Mouse (Mus musculus) retina, postnatal 7 days (tissue): ENCODE measurements at regions not wholly inside any gene's neighbourhood (a gene's known extent, or its start where the extent isn't known, plus 50 kb on each side); places are given as distances from the start of the nearest gene placed in this dataset.

Experiments used
- DNase-seq: peaks from one replicate; pipeline ENCODE4 v3.0.0-alpha.2; 2012; ENCODE audit warnings: low read depth, low spot score

- no peak for DNase-seq
These were observed 426.9 kb downstream of the Insc start for GRCm38 (mm10) chr7:115170439-115170838.

- no peak for DNase-seq
These were observed 449.0 kb downstream of the Insc start for GRCm38 (mm10) chr7:115192482-115192881.

GRCm38 (mm10) chr7:115192992-115193761 lies 449.7 kb downstream of the Insc start:
- peak; percentile 62 for DNase-seq

GRCm38 (mm10) chr7:115204916-115205315 lies 461.4 kb downstream of the Insc start:
- no peak for DNase-seq

DNA sequence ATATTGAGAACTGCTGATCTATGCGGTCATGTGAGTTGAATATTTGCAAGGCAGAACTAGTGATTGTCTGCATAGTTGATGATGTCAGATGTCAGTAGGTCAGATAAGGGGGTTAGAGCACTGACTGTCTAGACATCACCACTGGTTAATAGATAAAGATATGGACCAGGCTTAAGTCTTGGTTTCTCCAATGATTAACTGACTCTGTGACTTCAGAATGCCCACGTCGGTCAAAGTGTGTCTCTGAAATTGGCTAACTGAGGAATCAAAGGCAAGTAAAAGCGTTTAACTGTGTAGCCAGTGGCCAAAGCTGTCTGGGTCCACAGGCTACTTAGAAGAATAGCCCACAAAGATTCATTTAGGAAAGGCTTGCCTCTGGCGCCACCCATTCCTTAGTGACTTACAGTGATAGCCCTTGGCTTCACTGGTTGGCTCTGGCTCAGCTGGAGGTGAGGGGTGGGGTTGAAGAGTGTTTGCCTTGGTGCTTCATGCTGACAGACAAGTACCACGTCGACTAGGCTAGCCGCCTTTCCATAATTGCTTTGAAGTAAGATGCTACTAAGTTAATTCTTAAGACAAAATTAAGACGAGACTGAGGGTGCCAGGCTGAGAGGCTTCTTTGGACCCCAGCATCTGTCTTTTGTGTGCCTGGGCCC lies 463.1 kb downstream of the Insc start:
- no peak for DNase-seq

DNA sequence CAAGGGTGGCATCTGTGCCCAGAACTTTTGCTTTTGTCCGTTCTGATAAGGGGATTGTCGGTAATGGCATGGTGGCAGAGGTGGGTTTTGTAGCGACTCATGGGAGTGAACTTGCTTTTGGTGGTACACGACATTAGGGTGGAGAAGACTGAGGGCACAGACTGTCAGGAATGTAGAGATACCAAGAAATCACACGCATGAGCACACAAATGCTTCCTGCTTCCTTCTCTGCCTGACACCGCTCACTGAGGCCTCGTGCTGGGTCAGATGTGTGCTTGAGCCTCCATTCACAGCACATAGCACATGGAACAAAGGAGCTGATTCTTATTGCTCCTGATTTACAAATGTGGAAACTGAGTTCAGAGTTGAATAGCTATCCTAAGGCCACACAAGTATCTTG lies 465.3 kb downstream of the Insc start:
- no peak for DNase-seq

GRCm38 (mm10) chr7:115210012-115210411 lies 466.5 kb downstream of the Insc start:
- no peak for DNase-seq

GRCm38 (mm10) chr7:115216838-115217237 lies 473.3 kb downstream of the Insc start:
- DNase-seq = peak; percentile 85

DNA sequence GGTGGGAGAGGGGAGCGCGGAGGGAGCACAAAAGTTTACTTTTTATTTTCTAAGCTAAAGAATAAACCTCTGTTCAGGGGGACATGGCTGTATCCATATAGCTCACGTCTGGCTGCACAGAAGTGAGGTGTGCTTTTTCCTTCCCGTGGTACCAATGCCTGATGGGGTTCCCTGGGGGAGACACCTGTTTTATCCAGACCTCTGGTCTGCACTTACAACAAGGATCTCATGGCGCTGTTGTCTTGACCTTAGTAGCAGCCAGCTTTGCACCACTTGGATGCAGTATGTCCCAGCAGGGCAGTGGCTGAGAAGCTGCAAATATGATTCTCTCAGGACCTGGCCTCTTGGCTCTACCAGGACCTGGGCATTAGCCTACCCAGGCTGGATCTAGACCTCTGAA lies 473.8 kb downstream of the Insc start:
- DNase-seq = no peak

DNA sequence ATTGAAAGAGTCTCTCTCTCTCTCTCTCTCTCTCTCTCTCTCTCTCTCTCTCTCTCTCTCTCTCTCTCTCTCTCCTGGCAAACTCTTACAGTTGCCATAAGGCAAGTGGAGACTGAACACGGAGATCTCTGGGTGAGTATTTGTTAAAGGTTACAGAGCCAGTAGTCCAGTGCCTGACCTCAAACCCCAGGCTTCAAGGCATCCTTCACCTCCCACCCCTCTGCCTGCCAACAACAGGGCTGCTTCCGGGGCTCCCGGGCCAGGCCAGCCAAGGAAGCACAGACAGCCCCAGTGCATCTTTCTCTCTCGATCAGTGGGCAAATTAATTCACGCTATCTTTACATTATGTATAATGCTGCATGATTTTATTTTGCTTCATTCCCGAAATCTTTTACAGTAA lies 474.2 kb downstream of the Insc start:
- no peak for DNase-seq

DNA sequence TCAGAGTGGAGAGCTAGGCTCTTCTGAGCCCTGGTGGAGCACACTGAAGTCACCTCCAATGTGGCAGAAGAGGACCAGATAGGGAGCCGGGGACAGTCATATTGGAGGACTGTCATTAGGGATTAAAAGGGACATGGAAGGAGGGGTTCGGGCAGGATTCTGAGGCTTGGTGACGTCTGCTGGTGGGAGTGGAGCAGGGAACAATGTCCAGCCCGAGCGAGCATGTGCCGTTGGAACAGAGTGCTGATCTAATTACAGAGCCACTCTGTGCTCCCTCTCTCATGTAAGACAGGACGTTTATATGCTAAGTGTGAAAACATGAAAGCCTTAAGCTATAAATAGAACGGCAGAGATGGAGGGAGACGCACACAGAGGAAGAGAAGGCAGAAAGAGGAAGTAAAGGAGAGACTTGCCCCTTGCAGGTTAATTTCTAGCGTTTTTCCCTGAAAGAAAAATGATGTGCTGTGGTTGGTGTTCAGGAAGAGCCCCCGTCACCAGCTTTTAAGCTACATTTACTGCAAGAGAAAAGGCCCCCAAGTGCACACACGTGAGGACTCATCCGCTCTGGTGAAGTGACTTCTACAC lies 475.2 kb downstream of the Insc start:
- no peak for DNase-seq

DNA sequence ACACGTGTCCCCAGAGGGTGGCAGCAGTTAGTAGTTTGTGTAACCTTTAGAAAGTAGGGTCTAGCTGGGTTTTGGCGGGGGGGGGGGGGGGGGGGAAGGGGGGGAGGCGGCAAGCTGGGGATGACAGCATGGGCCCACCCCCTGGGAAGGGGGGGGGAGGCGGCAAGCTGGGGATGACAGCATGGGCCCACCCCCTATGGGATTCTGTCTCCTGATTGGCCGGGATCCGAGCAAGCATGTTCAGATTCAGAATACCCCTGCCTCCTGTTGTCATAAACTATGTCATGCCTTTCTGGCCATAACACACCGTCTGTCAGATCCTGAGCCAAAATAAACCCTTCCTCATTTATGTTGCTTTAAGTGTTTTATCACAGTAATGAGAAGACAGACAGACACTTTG lies 479.1 kb downstream of the Insc start:
- no peak for DNase-seq

DNA sequence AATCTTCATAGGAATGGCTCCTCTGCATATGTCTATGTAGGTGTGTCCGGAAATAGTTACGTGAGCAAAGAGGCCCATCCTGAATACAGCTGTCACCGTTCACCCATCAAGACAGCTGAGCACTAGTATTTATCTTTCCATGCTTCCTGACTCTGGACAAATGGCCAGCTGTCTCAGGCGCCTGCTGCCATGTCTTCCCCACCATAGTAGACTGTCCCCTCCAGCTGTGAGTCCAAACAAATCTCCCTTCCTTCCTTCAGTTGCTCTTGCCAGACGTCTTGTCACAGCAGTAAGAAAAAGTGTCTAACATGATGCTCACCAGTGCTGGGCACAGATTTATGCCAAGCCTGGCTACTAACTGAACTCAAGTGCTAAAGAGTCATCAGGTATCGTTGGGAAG lies 487.0 kb downstream of the Insc start:
- DNase-seq = no peak

DNA sequence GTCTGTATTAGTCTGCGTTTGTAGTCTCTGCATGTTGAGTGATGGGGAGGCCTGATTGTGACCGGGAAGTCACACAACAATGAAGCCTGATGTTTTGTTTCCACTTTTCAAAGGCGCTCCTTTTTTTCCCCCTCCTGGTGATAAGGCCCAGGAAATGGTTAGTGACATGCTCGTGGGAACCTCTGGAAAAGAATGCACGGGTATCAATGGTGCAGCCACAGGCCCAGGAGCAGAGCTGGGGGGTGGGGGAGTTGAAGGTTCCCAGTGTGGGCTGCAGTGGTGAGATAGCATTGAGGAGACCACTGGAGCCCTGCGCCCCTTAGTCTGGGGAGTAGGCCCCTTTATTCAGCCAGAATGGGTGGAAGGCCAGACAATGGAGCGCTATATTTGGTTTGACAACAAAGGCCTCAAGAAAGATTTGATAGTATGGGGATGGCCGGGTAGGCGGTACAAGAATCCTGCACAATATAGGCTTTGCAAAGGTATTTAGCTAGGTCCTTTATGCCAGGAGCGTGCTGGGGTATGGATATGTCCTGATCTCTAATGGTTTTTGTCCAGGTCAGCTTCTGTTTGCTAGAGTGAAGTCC lies 490.4 kb downstream of the Insc start:
- DNase-seq = no peak

GRCm38 (mm10) chr7:115237131-115237530 lies 493.6 kb downstream of the Insc start:
- no peak for DNase-seq

GRCm38 (mm10) chr7:115251591-115252369 lies 508.3 kb downstream of the Insc start:
- no peak for DNase-seq

DNA sequence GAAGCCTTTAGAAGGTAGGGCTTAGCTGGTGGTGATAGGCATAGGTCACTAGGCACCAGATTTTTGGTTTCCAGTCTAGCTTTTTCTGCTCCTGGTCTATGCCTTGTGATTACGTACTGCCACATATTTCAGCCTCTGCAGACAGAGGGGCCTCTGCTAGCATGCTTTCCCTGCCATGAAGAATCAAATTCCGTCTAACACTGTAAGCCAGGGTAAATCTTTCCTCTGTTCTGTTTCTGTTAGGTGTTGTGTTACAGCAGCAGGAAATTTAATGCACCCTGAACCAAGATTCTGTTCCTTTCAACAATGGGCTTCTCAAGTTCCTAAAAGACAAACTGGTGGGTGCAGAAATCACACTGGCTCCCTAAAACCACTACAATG lies 508.9 kb downstream of the Insc start:
- DNase-seq = no peak

GRCm38 (mm10) chr7:115258626-115259025 lies 515.1 kb downstream of the Insc start:
- DNase-seq = no peak

GRCm38 (mm10) chr7:115263082-115263481 lies 519.6 kb downstream of the Insc start:
- DNase-seq = no peak

DNA sequence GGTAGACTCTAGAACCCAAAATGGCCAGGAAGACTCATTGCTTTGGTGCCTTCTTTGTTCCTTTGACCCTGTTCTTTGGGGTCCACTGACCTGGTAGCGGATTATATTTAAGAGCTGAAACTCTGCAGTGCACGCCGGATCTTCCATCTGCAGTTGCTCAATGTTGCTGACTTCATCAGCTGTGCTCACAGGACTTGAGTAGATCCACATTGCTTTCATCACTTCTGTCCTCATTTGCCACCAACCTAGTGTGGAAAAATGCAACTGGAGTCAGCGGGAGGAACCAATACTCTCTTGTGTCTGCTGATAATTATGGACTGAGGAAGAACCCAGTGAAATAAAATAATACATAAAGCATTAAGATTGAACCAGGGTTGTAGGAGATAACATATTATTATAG lies 522.6 kb downstream of the Insc start:
- DNase-seq = no peak

- no peak for DNase-seq
These were observed 527.3 kb downstream of the Insc start for GRCm38 (mm10) chr7:115270803-115271202.

DNA sequence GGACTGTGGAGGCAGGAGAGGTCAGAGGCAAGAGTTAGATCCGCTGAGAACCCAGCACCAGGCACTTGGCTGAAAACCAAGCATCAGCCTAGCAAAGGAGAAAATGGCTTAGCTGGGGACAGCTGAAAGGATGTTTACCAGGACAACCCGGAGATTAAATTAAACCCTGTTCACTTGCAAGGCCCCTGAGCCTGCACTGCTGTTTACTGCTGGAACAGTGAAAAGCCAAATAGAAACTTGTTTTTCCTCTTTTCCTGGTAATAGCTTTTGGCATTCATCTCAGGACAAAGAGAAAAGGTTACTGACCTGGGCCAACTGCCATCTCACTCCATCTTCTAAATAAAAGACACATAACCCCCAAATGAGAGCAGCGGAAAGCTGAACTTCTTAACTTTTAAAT lies 531.3 kb downstream of the Insc start:
- no peak for DNase-seq
